Mouse (Mus musculus) hindbrain, postnatal 0 days (tissue): ENCODE data around the gene Ccpg1os. TPM values are rescaled to one million over a fixed set of nuclear protein-coding genes. Genes with fewer than 3 reads are reported as not detected.

Experiments used
- ATAC-seq: fragments of 200-750 bp; cut with Nextera tagmentation; 2 replicates; pipeline ENCODE4 v1.8.0; 2017; ENCODE audit warnings: mild to moderate bottlenecking, moderate TSS enrichment, moderate library complexity
- DNase-seq: peaks from one replicate; pipeline ENCODE4 v3.0.0-alpha.2; 2015; ENCODE audit warnings: low spot score
- H3K27ac ChIP-seq: fragments of 300-500 bp; sonication (generic); 2 replicates; pipeline ENCODE4 v1.5.1; 2014; ENCODE audit warnings: mild to moderate bottlenecking
- H3K27me3 ChIP-seq: fragments of 300-500 bp; sonication (generic); 2 replicates; pipeline ENCODE4 v1.6.1; 2014; ENCODE audit warnings: low read length, mixed read lengths; ENCODE audit not compliant: insufficient read depth
- H3K36me3 ChIP-seq: fragments of 300-500 bp; sonication (generic); 2 replicates; pipeline ENCODE4 v1.6.1; 2014; ENCODE audit warnings: low read length, mixed read lengths; ENCODE audit not compliant: insufficient read depth
- H3K4me1 ChIP-seq: fragments of 300-500 bp; sonication (generic); 2 replicates; pipeline ENCODE4 v1.6.1; 2014; ENCODE audit warnings: antibody characterized with exemption, low read length, mixed read lengths; ENCODE audit not compliant: insufficient read depth
- H3K4me2 ChIP-seq: fragments of 300-500 bp; sonication (generic); 2 replicates; pipeline ENCODE4 v1.6.1; 2014; ENCODE audit warnings: low read depth, mild to moderate bottlenecking, low read length, moderate library complexity, mixed read lengths
- H3K4me3 ChIP-seq: fragments of 300-500 bp; sonication (generic); 2 replicates; pipeline ENCODE4 v1.5.1; 2014; ENCODE audit warnings: low read length
- H3K9ac ChIP-seq: fragments of 300-500 bp; sonication (generic); replicated peaks from 2 replicates; pipeline ENCODE4 v1.6.1; 2014; ENCODE audit warnings: mild to moderate bottlenecking, low read length, moderate library complexity, mixed read lengths
- H3K9me3 ChIP-seq: fragments of 300-500 bp; sonication (generic); 2 replicates; pipeline ENCODE4 v1.6.1; 2016; ENCODE audit warnings: low read length, mixed read lengths
- CTCF ChIP-seq: IDR thresholded peaks from 2 replicates; pipeline ENCODE4 v1.5.1; 2016; ENCODE audit warnings: antibody characterized with exemption, control low read depth, low read depth
- WGBS: fragments of 180-500 bp; shearing (Covaris S2); extraction: QIAGEN DNeasy Blood & Tissue Kit; methylation state at CpG from one replicate; pipeline ENCODE4 v1.1.7; 2014; 5-methylcytosine and 5-hydroxymethylcytosine counted together
- microRNA-seq, 2 experiments: library from miRNA; unstranded; fragments of <30 nt; microRNA quantifications; one replicate each; pipeline ENCODE4; 2016
- polyA plus RNA-seq: library from polyadenylated mRNA; unstranded; fragments of >200 nt; fragmentation: Nextera tagmentation; extraction: Ambion mirVana; gene quantifications from 2 replicates; pipeline ENCODE4 v1.2.1, GENCODE M21; 2015
- total RNA-seq: library from RNA; depleted of rRNA; stranded (reverse); fragments of >200 nt; gene quantifications from 2 replicates; pipeline ENCODE4 v1.2.3, GENCODE M21; 2014; rRNA removed

Ccpg1os gene
- total and polyA plus RNA-seq, 2 experiments from 2014 or later = 10.7 to 21.3 TPM

DNA sequence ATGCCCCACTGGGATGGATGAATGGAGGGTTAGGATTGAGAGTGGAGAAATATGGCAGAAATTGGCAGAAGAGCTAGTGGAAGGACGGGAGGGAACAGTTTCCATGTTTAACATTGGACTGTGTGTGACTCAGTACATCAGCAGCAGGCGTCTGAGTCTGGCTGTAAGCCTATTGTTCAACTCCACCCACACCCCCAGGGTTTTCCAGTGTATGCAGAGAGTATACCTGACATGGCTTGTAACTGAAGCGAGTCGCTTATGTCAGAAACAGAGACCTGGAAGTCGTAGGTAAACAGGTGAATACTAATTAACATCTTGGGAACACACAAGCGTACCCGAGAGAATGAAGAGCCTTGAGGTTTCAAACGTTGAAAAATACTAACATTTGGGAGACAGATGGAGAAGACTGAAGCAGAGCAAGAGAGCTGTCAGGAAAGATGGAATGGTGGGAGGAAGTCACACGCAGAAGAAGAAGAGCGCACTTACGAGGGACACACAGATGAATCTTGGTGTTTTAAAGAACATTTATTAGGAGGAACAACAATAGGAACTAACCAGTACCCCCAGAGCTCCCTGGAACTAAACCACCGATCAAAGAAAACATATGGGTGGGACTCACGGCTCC is 53.9 kb downstream of the Ccpg1os start:
- Histone ChIP-seq H3K36me3 (no peaks in the 10 kb centered on the region), H3K4me1 (peaks cover 8% of the 10 kb centered on the region), H3K27me3 (no peaks in the 10 kb centered on the region), H3K4me2 (no peak overlapping the region), H3K9ac (no peak overlapping the region), H3K4me3 (no peak overlapping the region), H3K27ac (no peak overlapping the region), H3K9me3 (no peaks in the 10 kb centered on the region)
- WGBS = 77% methylated on average over 13 of the region's 13 CpGs
- TF ChIP-seq CTCF = no peak
- DNase-seq (no peak), ATAC-seq (no peak)

Small RNA genes within 50 kb of the gene (microRNA-seq; reads per million reads assigned to microRNA genes)
- 0 reads per million in 2 experiments for gene Gm27353

Other genes starting within 250 kb of the Ccpg1os start
- gene Prtg, start 178.5 kb downstream of the Ccpg1os start, total RNA-seq = 1.4 and 4.4 TPM in 2 replicates
- gene Prtg, start 178.5 kb downstream of the Ccpg1os start, polyA plus RNA-seq = 0.59 and 0.65 TPM in 2 replicates
- 30.4 and 32.0 TPM in 2 replicates for gene Pygo1, start 59.7 kb downstream of the Ccpg1os start, total RNA-seq
- 8.5 and 9.2 TPM in 2 replicates for gene Pygo1, start 59.7 kb downstream of the Ccpg1os start, polyA plus RNA-seq
- 0.99 and 2.4 TPM in 2 replicates for gene Dyx1c1, start 26.6 kb downstream of the Ccpg1os start, total RNA-seq
- gene Dyx1c1, start 26.6 kb downstream of the Ccpg1os start, polyA plus RNA-seq = 2.5 and 3.0 TPM in 2 replicates
- not detected in 2 replicates for gene Gm44503, start 26.5 kb downstream of the Ccpg1os start, total RNA-seq
- gene Gm44503, start 26.5 kb downstream of the Ccpg1os start, polyA plus RNA-seq = not detected in 2 replicates
- 15.0 and 23.4 TPM in 2 replicates for gene Ccpg1, start within 50 bp of the Ccpg1os start, total RNA-seq
- 42.7 and 45.3 TPM in 2 replicates for gene Ccpg1, start within 50 bp of the Ccpg1os start, polyA plus RNA-seq
- 16.4 and 20.1 TPM in 2 replicates for gene Pigb, start 55.0 kb upstream of the Ccpg1os start, total RNA-seq
- gene Pigb, start 55.0 kb upstream of the Ccpg1os start, polyA plus RNA-seq = 8.9 and 9.0 TPM in 2 replicates
- gene Rab27a, start 59.5 kb upstream of the Ccpg1os start, total RNA-seq = 3.6 and 5.3 TPM in 2 replicates
- gene Rab27a, start 59.5 kb upstream of the Ccpg1os start, polyA plus RNA-seq = 3.8 TPM in 2 replicates
- not detected in 2 replicates for gene Khdc3, start 116.5 kb upstream of the Ccpg1os start, total RNA-seq
- gene Khdc3, start 116.5 kb upstream of the Ccpg1os start, polyA plus RNA-seq = 0.21 and 0.26 TPM in 2 replicates
- not detected in 2 replicates for gene Gm20509, start 117.1 kb upstream of the Ccpg1os start, total RNA-seq
- gene Gm20509, start 117.1 kb upstream of the Ccpg1os start, polyA plus RNA-seq = 0.18 TPM in 1 of 2 replicates, not detected in the other
- 54.1 and 59.4 TPM in 2 replicates for gene Rsl24d1, start 128.0 kb upstream of the Ccpg1os start, total RNA-seq
- 102 and 106 TPM in 2 replicates for gene Rsl24d1, start 128.0 kb upstream of the Ccpg1os start, polyA plus RNA-seq